Mouse (Mus musculus): ENCODE data around the gene Mblac1.
"Not testable (repeated sequence)": the region's sequence is repeated elsewhere in the genome, so short reads cannot be mapped to it uniquely, and the experiment has no call there.

Mblac1 gene

DNA sequence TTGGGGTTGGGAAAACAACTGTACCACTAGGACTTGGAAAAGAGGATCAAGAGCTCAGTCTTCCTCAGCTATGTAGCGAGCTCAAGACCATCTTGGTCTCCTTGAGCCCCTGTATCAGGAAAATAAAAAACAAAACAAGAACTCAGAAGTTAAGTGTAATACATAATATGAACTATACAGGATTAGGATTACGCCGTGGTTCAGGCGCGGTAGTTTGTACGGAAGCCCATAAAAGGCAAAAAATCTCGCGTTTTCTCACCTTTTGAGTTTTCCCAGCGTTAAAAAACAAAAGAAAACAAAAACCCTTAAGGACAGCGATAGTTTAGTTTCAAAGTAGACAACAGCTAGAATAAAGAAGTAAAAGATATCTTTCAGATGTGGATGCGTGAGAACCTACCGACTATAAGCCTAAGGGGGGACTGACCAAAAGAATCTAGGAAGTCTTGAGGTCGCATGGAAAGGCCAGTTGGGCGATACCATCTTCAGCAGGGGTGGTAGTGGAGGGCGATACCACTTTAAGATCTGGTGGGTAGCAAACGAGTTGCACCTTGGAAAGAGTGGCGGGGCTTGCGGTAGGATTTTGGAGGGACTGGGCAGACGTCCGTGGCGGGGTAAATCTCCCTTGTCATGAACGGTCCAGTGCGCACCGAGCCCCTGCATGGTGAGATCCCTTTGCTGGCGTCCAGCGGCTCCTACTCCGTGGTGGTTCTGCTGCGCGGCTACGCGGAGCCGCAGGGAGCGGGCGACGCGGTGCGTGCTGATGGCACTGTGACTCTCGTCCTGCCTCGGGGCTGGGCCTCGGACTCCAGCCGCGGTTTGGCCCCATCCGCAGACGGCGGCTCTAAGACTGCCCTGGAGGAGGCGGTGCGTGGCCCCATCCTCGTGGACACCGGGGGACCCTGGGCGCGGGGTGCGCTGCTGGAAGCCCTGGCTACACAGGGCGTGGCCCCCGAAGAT, at the start of gene Mblac1:
Gene Mblac1, plus strand, starts transcription at position 544 of the 957 bp plus-strand sequence.
- DNase-seq: peak; percentile 83

DNA sequence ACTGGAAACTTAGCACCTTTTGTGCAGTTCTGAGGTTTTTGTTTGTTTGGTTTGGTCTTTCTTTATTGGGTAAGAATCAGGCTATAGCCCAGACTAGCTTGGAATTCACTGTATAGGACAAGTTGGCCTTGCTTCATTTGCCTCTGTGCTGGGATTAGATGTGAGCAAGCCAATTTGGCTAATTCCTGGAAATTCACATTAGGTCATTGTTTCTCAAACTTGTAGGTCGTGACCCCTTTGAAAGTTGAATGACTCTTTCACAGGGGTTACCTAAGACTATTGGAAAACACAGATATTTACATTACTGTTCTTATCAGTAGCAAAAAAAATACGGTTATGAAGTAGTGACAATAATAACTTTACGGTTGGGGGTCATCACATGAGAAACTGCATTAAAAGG, 39.7 kb upstream of the Mblac1 start:
- DNase-seq: no peak

DNA sequence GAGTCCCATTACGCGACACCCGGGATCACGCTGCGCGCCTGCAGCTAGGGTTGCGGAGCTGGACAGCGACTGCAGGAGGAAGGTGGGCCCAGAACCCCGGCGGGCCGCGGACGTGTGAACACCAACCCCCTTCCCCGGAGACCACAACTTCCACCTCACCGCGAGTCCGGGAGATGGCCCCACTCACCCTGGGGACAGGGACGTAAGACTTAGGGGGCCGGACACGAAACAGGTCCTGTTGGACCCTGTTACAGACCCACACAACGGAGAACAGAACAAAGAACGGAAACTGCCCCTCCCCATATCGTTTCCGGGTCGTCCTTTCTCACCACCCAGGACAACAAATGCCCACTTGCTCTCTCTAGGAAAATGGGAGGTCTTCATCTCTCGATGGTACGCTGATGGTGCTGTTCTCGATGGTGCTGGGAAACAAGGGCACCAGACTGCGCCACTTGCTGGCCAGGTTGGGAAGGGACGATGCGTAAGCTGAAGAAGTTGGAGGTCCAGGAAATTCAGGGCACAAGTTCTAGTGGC, 38.6 kb upstream of the Mblac1 start, which contains the start of gene Zfp113:
Gene Zfp113, minus strand, starts transcription at position 302 of the 534 bp plus-strand sequence.
- DNase-seq: peak; percentile 88

DNA sequence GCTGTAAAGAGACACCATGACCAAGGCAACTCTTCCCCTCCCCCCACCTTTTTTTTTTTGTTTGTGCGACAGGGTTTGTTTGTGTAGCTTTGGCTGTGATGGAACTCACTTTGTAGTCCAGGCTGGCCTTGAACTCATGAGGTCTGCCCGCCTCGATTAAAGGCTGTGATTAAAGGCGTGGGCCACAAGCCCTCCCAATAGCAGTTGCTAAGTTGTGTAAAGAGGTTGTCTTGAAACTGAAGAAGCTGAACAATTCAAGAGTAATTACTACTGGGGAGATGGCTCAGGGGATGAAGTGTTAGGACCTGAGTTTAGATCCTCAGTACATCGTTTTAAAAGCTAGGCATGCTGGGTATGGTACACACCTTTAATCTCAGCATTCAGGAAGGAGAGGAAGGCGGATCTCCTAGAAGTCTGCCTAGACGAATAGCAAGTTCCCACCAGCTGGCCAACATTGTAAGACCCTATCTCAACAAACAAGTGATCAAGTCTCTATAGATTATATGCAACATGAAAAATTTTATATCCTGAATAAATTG, 33.8 kb upstream of the Mblac1 start:
- DNase-seq: no peak

DNA sequence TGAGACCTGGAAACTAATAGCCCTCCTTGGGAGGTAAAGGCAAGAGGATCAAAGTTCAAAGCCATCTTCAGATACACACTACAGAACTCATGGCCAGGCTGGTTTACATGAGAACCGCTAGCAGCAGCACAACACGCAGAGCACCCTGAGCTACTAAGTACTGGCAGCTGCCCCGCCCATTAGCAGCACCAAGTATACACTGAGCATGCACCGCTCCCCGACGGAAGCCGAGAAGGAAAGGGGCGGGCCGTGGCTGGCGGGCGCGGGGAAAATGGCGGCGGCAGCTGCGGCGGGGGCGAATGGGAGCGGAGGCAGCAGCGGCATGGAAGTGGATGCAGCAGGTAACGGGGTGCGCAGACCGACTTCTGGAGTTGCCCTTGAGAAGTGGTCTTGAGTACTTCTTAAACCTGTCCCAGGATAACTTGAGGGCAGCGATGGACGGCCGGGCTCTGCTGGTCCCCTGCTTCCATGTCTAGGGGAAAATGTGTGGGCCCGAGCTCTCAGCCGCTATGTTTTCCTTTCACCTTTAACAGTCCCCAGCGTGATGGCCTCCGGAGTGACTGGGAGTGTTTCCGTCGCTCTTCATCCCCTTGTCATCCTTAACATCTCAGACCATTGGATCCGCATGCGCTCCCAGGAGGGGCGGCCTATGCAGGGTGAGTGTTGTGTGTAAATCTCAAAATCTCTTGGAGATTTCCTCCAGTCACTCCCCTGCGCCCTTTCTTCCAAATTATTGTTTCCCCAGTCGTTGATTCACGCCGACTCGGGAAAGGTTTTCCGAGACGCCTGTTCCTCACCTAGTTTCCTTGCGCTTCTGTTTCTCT, 33.1 kb upstream of the Mblac1 start, which contains the start of gene Cops6:
Gene Cops6, plus strand, starts transcription at position 230 of the 824 bp plus-strand sequence.
- DNase-seq: peak; percentile 96

DNA sequence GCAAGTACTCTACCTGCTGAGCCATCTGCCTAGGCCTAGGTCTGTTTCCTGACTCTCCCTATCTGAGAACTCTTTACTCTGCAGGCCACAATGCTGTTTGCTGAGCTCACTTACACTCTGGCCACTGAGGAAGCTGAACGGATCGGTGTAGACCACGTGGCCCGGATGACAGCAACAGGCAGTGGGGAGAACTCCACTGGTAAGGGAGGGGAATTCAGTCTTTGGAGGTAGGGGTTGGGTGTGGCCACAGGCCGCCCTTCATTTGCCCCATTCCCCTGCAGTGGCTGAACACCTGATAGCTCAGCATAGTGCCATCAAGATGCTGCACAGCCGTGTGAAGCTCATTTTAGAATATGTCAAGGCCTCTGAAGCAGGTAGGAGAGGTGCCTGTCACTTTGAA, 31.1 kb upstream of the Mblac1 start:
- no peak for DNase-seq

DNA sequence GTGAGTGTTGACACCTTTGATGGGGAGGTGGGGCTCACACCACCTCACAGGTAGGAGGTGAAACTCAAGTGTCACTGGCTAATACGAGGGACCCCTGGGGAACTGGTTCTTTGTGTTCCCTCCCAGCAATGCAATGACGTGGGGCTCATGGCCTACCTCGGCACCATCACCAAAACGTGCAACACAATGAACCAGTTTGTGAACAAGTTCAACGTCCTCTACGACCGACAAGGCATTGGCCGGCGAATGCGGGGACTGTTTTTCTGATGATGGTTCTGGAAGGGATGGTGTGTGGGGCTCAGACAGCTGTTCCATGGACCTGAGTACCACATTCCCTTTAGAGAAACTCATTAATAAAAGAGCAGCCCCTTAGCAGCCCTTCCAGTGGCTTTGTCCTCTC, 30.5 kb upstream of the Mblac1 start:
- DNase-seq: no peak

DNA sequence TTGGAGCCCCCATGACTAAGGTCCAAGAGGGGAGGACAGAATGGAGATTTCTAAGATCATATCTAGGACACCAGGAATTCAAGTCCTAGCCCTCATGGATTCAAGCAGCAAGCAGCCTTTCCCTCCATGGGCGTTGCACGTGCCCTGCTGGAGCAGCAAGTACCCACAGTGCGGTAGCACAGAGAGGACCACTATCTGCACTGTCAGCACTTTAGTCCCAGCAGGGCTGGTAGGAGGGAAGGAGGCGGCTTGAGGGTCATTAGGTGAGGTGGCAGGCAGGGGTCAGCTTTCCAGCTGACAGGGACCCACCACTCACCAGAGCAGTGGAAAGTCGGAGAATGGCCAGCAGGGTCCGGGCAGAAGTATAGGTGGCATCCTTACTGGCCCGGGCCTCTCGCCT, 28.5 kb upstream of the Mblac1 start:
- no peak for DNase-seq

DNA sequence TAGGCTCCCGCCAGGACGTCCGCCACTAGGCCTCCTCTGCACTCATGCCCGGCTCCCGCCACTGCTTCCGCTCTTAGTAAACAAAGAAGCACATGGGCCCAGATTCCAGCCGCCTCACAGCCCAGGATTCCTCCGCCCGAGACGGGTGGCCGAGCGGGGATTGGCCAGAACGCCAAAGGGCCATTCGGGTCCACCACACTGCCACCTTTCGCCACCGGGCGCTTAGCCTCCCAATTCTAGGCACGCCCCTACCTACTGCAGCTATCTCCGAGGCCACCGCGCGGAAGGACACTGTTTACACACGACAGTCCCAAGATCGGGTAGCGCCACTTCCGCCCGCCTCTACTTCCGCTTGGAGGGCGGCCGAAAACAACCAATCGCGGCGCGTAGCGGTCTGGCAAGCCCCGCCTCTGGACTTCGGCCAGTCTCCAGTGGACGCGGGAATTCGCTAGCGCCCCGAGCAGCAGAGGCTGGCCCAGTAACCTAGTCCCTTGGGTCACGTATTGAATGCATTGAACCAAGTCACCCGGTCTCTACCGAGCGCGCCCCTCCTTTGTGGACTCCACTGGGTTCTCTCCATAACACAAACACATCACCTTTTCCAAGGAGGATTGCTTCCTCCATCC, 23.1 kb upstream of the Mblac1 start:
- peak; percentile 95 for DNase-seq

DNA sequence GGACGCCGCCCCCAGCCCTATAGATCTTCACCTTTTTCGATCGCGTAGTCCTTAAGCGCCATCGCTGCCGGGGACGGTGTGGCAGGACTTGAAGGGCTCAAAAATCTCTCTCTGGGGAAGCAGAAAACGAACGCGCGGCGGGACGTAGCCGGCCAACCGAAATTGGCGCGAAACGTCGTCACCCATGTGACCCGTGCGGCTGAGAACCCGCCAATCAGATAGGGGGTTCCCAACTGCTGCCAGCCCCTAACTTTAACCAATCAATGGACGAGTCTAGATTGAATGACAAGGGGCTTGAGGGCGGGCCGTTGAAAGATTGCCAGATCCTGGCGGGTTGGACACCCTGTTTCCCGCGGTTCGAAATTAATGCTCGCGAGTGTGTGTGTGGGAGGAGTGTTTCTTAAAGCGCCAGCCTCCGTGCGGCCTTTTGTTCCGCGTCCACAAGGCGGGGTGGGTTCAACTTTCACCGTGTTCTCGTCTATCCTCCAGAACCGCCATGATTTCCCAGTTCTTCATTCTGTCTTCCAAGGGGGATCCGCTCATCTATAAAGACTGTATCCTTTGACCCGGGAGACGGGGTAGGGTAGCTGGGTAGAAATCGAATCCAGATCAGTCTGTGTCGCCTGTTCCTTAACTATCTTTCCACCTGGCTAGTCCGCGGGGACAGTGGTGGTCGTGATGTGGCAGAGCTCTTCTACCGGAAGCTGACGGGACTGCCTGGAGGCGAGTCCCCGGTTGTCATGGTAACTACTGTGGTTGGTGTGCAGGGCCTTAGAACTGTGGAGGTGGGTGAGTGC, 22.2 kb upstream of the Mblac1 start, which contains the start of the genes Ap4m1 and Mcm7:
Gene Ap4m1, plus strand, starts transcription at position 308 of the 797 bp plus-strand sequence.
Gene Mcm7, minus strand, starts transcription at position 728 of the 797 bp plus-strand sequence.
- DNase-seq: peak; percentile 95

DNA sequence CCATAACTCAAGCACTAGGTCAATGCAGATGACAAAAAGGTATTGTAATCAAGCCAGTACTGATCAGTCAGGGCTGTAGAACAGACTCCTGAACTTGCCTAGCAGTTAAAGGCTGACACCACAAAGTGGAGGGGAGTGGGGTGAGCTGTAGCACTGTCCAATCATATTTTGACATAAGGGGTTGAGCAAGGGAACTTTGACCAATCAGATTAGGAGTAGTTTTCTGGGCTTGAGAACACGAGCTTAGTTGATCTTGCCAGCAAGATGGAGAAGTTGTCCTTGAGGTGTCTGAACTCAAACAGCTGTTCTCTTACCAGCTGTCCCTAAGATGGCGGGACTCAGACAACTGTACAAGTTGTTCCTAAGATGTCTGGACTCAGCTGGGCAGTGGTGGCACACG, 20.9 kb upstream of the Mblac1 start:
- no peak for DNase-seq

DNA sequence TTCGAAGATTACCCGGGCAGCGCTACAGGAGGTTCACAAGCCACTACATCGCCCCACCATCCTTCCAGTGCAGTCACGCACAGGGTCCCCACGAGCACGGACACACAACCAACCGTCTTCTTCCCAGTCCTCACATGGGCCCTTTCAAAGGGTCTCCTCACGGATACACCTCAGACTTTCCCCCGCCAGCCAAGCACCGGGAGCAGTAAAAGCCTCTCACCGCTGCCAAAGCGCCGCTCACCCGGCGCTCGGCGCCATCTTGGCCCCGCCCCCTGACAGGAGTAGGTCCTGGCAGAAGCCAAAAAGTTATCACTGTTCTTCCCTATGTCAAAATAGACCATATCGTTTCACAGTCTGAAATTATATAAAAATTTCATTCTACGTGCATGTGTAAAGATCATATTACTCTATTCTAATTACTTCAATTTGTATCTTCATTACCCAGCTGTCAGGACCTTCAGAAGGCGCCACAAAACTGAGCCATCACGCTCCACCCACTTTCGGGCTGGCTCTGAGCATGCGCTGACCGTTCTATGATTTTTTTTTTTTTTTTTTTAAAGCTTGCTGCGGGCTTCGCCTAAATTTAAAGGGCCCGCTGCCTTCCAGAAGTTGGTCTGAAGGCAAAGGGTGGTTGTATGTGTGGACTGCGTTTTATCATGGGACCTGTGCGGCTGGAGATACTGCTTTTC, 7.0 kb upstream of the Mblac1 start, which contains the start of the genes Taf6 and Cnpy4:
Gene Taf6, minus strand, starts transcription at position 502 of the 689 bp plus-strand sequence.
Gene Cnpy4, plus strand, starts transcription at position 536 of the 689 bp plus-strand sequence.
- peak; percentile 74 for DNase-seq

DNA sequence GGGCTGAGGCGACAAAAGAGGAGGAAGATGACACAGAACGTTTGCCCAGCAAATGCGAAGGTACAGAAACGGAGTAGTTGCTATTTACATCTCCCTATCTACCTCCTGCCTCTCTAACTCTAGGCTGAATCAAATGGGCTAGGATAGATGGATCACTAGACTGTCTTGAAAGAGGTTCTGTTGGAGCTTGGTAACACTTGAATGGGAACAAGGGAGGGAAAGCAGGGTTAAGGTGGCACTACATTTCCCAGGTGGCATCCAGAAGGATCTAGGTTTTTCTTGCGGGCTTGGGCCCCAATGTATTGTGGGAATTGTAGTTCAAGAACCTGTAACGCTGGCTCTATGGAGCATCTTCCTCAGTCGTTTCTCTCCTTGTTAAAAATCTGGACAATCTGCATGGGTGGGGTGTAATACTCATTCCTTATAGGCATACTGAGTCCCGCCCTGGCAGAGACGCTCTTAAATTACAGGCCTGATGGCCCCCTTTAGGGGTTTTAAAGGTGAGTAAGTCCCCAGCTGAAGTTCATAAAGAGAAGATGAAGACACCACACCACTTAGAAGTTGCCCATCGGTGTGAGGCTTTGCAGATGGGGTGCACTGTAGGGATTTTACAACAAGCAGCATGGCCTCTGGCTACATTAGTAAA, 6.3 kb upstream of the Mblac1 start:
- DNase-seq: peak; percentile 69

DNA sequence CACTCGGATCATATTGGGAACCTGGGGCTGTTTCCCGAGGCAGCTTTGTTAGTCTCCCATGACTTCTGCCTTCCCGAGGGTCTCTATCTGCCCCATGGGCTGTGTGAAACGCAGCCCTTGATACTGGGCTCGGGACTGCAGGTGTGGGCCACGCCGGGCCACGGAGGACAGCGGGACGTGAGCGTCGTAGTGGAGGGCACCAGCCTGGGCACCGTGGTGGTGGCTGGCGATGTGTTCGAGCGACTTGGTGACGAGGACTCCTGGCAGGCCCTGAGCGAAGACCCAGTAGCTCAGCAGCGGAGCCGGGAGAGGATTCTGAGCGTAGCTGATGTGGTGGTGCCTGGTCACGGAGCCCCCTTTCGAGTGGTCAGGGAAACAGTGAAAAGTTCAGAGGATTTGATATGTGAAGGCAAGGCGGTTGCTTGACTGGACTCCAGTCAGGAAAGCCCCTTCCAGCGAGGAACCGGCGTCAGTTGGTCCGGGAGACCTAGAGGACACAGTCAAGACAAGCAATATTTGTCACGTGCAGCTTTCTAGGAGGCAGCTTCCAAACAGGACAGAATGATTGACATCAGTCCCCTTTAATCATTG, 736 bp downstream of the Mblac1 start:
- peak; percentile 46 for DNase-seq

DNA sequence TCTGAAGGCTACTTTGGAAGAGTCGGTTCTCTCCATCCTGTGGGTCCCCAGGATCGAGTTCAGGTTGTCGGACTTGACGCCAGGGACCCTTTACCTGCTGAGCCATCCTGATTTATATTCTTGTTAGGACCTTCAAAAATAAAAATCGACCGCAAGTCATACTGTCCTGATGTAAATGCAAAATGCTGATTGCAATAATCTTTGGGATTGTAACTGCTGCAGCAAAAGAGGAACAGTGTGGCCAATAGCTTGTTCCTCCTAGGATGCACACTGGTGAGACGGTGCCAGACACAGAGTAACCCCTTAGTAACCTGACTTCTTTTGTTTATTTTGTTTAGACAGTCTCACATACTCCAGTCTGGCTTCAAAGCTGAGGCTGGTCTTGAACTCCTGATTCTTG, 1.3 kb downstream of the Mblac1 start:
- DNase-seq: no peak

DNA sequence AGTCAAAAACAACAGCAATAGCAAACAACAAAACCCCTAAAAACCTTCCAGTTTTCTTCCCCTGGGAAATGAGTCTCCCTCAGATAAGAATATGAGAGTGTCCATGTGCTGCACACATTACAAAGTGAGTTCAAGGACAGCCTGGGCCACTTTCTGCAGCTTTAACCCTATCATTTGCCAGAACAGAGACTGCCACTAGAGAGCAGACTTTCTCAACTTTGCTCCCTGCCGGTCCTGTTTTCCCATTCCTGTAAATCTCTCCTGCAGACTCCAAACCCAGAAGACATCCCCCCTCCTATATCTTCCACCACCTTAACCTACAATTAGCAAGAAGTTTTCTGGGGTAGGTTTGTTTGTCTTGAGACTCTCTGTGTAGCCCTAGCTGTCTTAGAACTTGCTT, 5.5 kb downstream of the Mblac1 start:
- no peak for DNase-seq

DNA sequence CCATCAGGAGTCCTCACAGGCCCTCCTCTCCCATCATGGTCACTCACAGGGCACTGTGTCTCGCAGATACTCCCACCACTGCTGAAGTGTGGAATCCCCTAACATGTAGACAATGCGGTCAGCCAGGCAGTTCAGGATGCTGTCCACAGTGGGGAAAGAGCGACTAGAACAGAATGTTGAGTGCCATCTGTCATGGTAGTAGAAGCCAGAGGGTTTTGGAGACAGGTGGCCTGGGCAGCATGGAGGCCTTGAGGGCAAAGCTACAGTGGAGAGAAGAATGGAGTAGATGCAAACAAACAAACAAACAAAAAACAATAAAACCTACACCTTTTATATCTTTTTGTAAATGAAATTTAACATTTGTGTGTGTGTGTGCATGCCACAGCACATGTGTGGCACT, 8.0 kb downstream of the Mblac1 start:
- DNase-seq: no peak

DNA sequence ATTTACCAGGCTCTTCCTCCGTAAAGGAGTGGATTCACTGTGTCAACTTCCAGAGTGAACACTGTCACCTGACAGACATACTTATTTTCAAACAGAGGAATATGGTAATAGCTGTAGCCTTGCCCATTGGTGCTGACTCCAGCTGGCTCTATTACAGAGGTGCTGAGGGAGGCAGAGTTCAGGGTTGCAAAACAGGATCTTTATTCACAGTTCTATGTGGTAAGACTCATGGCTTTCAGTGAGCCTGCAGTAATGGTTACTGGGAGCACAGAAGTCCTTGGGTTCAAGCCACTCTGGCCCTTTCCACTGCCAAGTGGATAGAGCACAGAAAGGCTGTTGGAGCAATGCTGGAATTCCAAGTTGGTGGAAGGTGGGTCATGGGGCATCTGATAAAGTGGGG, 13.1 kb downstream of the Mblac1 start:
- DNase-seq: no peak

DNA sequence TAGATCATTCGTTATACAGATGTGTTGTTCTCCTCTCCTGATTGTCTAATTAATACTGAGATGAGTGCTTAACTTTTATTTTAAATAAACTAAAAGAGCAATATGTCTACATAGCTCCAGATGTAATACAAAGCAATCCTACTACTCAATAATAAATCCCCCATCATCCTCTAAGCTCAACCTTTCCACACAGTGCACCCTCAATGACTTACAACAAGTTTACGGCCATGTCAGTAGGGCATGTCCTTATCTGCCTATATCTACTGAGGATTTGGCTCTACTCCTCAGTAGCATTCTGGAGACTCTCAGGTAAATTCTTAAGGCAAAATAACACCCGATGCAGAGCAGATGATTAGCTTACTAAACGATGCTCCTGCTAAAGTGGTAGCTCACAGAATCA, 13.8 kb downstream of the Mblac1 start:
- DNase-seq: no peak

DNA sequence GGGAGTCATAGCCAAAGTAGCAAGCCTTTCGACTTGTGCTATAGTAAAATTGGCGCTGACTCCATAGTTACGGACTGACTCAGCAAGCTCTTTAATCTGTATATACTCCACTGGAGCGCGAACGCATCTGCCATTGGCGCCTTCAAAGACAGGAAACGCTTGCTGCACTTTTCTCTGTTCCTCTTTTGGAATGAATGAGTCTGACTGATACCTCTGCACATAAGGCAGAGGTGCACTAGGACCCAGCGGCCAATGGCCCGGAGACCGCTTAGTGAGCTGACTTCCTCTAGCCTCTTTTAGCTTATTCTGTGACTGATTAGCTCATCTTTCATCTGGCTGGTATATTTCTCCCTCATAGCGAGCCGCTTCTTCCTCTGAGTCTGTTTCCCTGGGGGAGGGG, 22.5 kb downstream of the Mblac1 start:
- not testable (repeated sequence) for DNase-seq
